Mouse (Mus musculus) heart, embryonic 12.5 days (tissue): ENCODE results near the gene Tlr12. TPM values are rescaled to one million over a fixed set of nuclear protein-coding genes. Genes with fewer than 3 reads are reported as not detected.

Source experiments
- ATAC-seq: fragments of 200-750 bp; cut with Nextera tagmentation; 2 replicates; pipeline ENCODE4 v1.8.0; 2017; ENCODE audit warnings: moderate TSS enrichment, moderate library complexity; ENCODE audit not compliant: insufficient number of reproducible peaks, low FRiP score
- H3K27ac ChIP-seq: fragments of 300-500 bp; sonication (generic); 2 replicates; pipeline ENCODE4 v1.5.1; 2016; ENCODE audit warnings: mild to moderate bottlenecking, moderate library complexity; ENCODE audit not compliant: poor library complexity, severe bottlenecking
- H3K27me3 ChIP-seq: fragments of 300-500 bp; sonication (generic); replicated peaks from 2 replicates; pipeline ENCODE4 v1.6.1; 2016; ENCODE audit warnings: mild to moderate bottlenecking, moderate library complexity
- H3K36me3 ChIP-seq: fragments of 300-500 bp; sonication (generic); 2 replicates; pipeline ENCODE4 v1.6.1; 2016; ENCODE audit warnings: mild to moderate bottlenecking, moderate library complexity
- H3K4me1 ChIP-seq: fragments of 300-500 bp; sonication (generic); replicated peaks from 2 replicates; pipeline ENCODE4 v1.6.1; 2016; ENCODE audit warnings: mild to moderate bottlenecking
- H3K4me2 ChIP-seq: fragments of 300-500 bp; sonication (generic); 2 replicates; pipeline ENCODE4 v1.6.1; 2016; ENCODE audit warnings: mild to moderate bottlenecking, moderate library complexity
- H3K4me3 ChIP-seq: fragments of 300-500 bp; sonication (generic); 2 replicates; pipeline ENCODE4 v1.5.1; 2016; ENCODE audit warnings: mild to moderate bottlenecking
- H3K9ac ChIP-seq: fragments of 300-500 bp; sonication (generic); 2 replicates; pipeline ENCODE4 v1.6.1; 2016; ENCODE audit warnings: mild to moderate bottlenecking, moderate library complexity
- H3K9me3 ChIP-seq: fragments of 300-500 bp; sonication (generic); replicated peaks from 2 replicates; pipeline ENCODE4 v1.6.1; 2016; ENCODE audit warnings: mild to moderate bottlenecking, moderate library complexity
- WGBS: fragments of 180-500 bp; shearing (Covaris S2); methylation state at CpG from one replicate; pipeline ENCODE4 v1.1.7; 2016; 5-methylcytosine and 5-hydroxymethylcytosine counted together
- polyA plus RNA-seq: library from polyadenylated mRNA; unstranded; fragments of >200 nt; fragmentation: Nextera tagmentation; extraction: Ambion mirVana; gene quantifications from 2 replicates; pipeline ENCODE4 v1.2.1, GENCODE M21; 2016

The Tlr12 gene
- polyA plus RNA-seq, 1 experiment from 2014 or later = 0.22 TPM

GRCm38 (mm10) chr4:128594062-128594461 is 24.4 kb downstream of the Tlr12 start:
- H3K9ac ChIP-seq = no peak overlapping the region
- no peak for ATAC-seq
- WGBS = 87% methylated on average over 5 of the region's 5 CpGs

GRCm38 (mm10) chr4:128593286-128593685 is 25.1 kb downstream of the Tlr12 start:
- H3K4me1 ChIP-seq = no peaks in the 10 kb centered on the region
- H3K9ac ChIP-seq = no peak overlapping the region
- H3K9me3 ChIP-seq = no peaks in the 10 kb centered on the region
- H3K4me3 ChIP-seq = no peak overlapping the region
- WGBS = 89% methylated on average over 4 of the region's 4 CpGs
- ATAC-seq = no peak
- peaks cover 42% of the 10 kb centered on the region for H3K36me3 ChIP-seq
- no peak overlapping the region for H3K27ac ChIP-seq
- no peak overlapping the region for H3K4me2 ChIP-seq
- no peaks in the 10 kb centered on the region for H3K27me3 ChIP-seq

More at GRCm38 (mm10) chr4:128594062-128594461, 24.4 kb downstream of the Tlr12 start:
- Histone ChIP-seq H3K36me3 (peaks cover 41% of the 10 kb centered on the region), H3K27ac (no peak overlapping the region), H3K4me1 (no peaks in the 10 kb centered on the region), H3K9me3 (no peaks in the 10 kb centered on the region), H3K4me3 (no peak overlapping the region), H3K27me3 (no peaks in the 10 kb centered on the region), H3K4me2 (no peak overlapping the region)

GRCm38 (mm10) chr4:128579182-128579581 is 39.2 kb downstream of the Tlr12 start:
- Histone ChIP-seq H3K9ac (no peak overlapping the region), H3K27ac (no peak overlapping the region), H3K4me2 (no peak overlapping the region), H3K27me3 (no peaks in the 10 kb centered on the region), H3K36me3 (peaks cover 62% of the 10 kb centered on the region), H3K4me3 (no peak overlapping the region), H3K4me1 (no peaks in the 10 kb centered on the region), H3K9me3 (peaks cover 52% of the 10 kb centered on the region)
- no peak for ATAC-seq
- 52% methylated on average over 4 of the region's 4 CpGs for WGBS

GRCm38 (mm10) chr4:128575811-128576210 is 42.6 kb downstream of the Tlr12 start:
- H3K36me3 ChIP-seq = peaks cover 29% of the 10 kb centered on the region
- no peak for ATAC-seq
- 82% methylated on average over 4 of the region's 4 CpGs for whole genome bisulfite sequencing
- no peak overlapping the region for H3K9ac ChIP-seq
- no peaks in the 10 kb centered on the region for H3K27me3 ChIP-seq
- no peak overlapping the region for H3K27ac ChIP-seq
- no peak overlapping the region for H3K4me3 ChIP-seq
- H3K4me2 ChIP-seq = no peak overlapping the region
- no peaks in the 10 kb centered on the region for H3K4me1 ChIP-seq
- peaks cover 21% of the 10 kb centered on the region for H3K9me3 ChIP-seq

Other genes starting within 250 kb of the Tlr12 start
- 4.7 TPM in 2 replicates for gene Zscan20, start 8.5 kb downstream of the Tlr12 start, polyA plus RNA-seq
- gene Phc2, start 36.1 kb upstream of the Tlr12 start, polyA plus RNA-seq = 53.3 and 58.5 TPM in 2 replicates
- 0.09 TPM in 2 replicates for gene A3galt2, start 136.7 kb upstream of the Tlr12 start, polyA plus RNA-seq
- gene Zfp362, start 187.4 kb upstream of the Tlr12 start, polyA plus RNA-seq = 21.3 and 21.8 TPM in 2 replicates